Mouse (Mus musculus): ENCODE measurements around the gene Stx6. TPM values are rescaled to one million over a fixed set of nuclear protein-coding genes. Genes with fewer than 3 reads are reported as not detected.

Gene Stx6
- polyA plus RNA-seq, 1 experiment from 2014 or later, result 86.1 TPM

DNA sequence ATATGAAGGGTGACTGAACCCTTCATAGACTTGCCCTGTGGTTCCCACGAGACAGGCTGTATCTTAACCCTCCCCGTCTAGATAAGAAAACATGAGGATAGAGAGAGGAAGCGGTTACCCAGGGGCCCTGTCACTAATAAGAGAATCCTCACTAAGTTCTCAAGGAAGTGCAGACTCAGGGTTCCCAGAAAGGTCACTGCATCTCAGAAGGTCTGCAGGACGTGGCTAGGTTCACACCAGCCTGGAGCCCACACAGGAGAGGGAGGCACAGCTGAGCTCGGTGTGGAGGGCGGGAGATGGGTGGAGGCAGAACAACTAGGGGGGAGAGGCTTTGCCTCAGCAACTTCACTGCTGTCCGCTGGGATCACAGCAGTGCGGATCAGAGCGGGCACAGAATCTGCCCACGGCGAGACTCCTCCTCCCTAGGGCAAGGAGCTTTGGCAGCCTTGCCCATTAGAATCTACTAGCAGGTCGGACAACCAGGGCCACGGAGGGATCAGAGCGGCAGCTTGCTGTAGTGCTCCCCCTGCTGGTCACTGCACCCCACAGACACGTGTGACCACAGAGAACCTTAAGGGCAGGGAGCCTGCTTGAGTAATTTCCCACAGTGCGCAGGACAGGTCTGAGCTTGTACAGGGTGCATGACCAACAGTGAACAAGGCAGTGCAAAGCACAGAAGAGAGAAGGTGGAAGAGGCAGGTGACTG, 65.5 kb downstream of the Stx6 start:
- Histone ChIP-seq H3K4me1 (peaks cover 37% of the 10 kb centered on the region), H3K9ac (no peak overlapping the region), H3K4me3 (no peak overlapping the region), H3K9me3 (no peaks in the 10 kb centered on the region), H3K36me3 (peaks cover 37% of the 10 kb centered on the region), H3K4me2 (peak overlapping the region; percentile 22; the same call in 1 of the 2 replicates), H3K27me3 (no peaks in the 10 kb centered on the region), H3K27ac (no peak overlapping the region)
- WGBS, result 31% methylated on average over 16 of the region's 16 CpGs
- ATAC-seq (ENCODE audit: insufficient number of reproducible peaks, low FRiP score, low TSS enrichment, low read depth), result peak; percentile 36; the same call in 1 of the 2 replicates

DNA sequence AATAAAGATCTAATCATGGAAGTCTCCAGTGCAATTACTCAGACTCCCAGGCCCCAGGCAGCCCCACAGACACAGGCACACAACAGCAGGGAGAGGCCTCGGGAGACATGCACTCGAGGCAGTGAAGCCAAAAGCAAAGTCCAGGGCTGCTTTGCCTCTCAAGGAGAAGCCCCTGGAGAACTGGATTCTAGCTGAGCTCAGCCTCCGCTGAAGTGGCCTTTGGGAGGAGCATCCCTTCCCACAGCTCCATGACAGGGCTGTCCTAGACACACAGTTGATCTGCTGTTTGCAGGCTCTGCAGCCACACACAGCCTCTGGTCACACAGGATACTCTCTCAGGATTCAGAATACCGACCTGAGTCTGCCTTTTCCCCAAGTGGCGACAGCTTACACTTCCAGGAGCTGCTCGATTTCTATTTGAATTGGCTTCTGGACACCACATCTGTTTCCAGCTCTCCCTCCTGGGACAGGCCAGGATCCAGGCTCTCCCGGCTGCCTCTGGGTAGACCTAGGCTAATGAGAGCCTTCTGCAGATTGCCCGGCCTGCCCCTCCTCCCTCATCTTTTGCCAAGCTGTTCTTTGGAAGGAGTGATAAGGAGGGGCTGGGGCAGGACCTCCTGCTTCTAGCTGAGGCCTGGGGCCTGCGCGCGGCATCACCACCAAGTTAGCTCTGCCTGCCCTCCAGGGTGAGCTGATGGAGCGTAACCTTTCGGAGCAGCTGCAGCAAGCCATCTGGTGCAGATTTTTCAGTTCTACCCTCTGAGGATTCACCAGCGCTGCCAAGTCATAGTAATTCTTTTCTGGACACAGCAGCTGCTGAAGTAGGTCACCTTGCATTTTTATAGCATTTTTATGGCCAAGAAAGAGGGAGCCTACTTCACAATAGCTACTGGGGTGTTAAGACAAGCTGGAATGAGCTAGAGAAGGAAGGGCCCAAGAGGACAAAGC, 71.2 kb downstream of the Stx6 start:
- H3K36me3 ChIP-seq, result peaks cover 14% of the 10 kb centered on the region
- H3K4me3 ChIP-seq, result no peak overlapping the region
- no peak overlapping the region; the same call in 1 of the 2 replicates for H3K4me2 ChIP-seq
- WGBS, result 15% methylated on average over 14 of the region's 14 CpGs
- H3K9ac ChIP-seq, result no peak overlapping the region
- H3K4me1 ChIP-seq, result peaks cover 64% of the 10 kb centered on the region
- no peaks in the 10 kb centered on the region for H3K27me3 ChIP-seq
- ATAC-seq (ENCODE audit: insufficient number of reproducible peaks, low FRiP score, low TSS enrichment, low read depth), result 0 out of 2 replicates have a peak, but pooled peaks have one; percentile 27
- no peaks in the 10 kb centered on the region for H3K9me3 ChIP-seq
- peak overlapping the region; percentile 71 for H3K27ac ChIP-seq

- Histone ChIP-seq H3K4me1 (peaks cover 82% of the 10 kb centered on the region), H3K9me3 (no peaks in the 10 kb centered on the region), H3K27ac (peak overlapping the region; percentile 86; the same call in 1 of the 2 replicates), H3K4me3 (no peak overlapping the region), H3K4me2 (no peak overlapping the region), H3K36me3 (0 out of 2 replicates have a peak, but pooled peaks cover 6% of the 10 kb centered on the region), H3K9ac (no peak overlapping the region), H3K27me3 (no peaks in the 10 kb centered on the region)
- 64% methylated on average over 12 of the region's 12 CpGs for WGBS
- ATAC-seq (ENCODE audit: insufficient number of reproducible peaks, low FRiP score, low TSS enrichment, low read depth), result no peak
Measured at GRCm38 (mm10) chr1:155232385-155232784, 73.9 kb downstream of the Stx6 start.

GRCm38 (mm10) chr1:155232786-155233185, 74.3 kb downstream of the Stx6 start:
- WGBS, result 56% methylated on average over 6 of the region's 6 CpGs
- Histone ChIP-seq H3K27ac (peak overlapping the region; percentile 86; the same call in 1 of the 2 replicates), H3K27me3 (no peaks in the 10 kb centered on the region), H3K9ac (no peak overlapping the region), H3K36me3 (0 out of 2 replicates have a peak, but pooled peaks cover 6% of the 10 kb centered on the region), H3K4me1 (peaks cover 86% of the 10 kb centered on the region), H3K4me3 (no peak overlapping the region), H3K9me3 (no peaks in the 10 kb centered on the region), H3K4me2 (no peak overlapping the region)
- ATAC-seq (ENCODE audit: insufficient number of reproducible peaks, low FRiP score, low TSS enrichment, low read depth), result no peak

GRCm38 (mm10) chr1:155233378-155233777, 74.9 kb downstream of the Stx6 start:
- peaks cover 88% of the 10 kb centered on the region for H3K4me1 ChIP-seq
- peak overlapping the region; percentile 86 for H3K27ac ChIP-seq
- peak overlapping the region; percentile 26; the same call in 1 of the 2 replicates for H3K4me2 ChIP-seq
- H3K4me3 ChIP-seq, result no peak overlapping the region
- no peak for ATAC-seq (ENCODE audit: insufficient number of reproducible peaks, low FRiP score, low TSS enrichment, low read depth)
- no peaks in the 10 kb centered on the region for H3K9me3 ChIP-seq
- 0 out of 2 replicates have a peak, but pooled peaks cover 6% of the 10 kb centered on the region for H3K36me3 ChIP-seq
- H3K27me3 ChIP-seq, result no peaks in the 10 kb centered on the region
- 78% methylated on average over 9 of the region's 9 CpGs for WGBS
- H3K9ac ChIP-seq, result no peak overlapping the region

- Histone ChIP-seq H3K27me3 (no peaks in the 10 kb centered on the region), H3K27ac (peak overlapping the region; percentile 86), H3K4me1 (peaks cover 81% of the 10 kb centered on the region), H3K36me3 (0 out of 2 replicates have a peak, but pooled peaks cover 6% of the 10 kb centered on the region), H3K4me3 (no peak overlapping the region), H3K9ac (no peak overlapping the region), H3K9me3 (no peaks in the 10 kb centered on the region), H3K4me2 (peak overlapping the region; percentile 26)
- peak; percentile 76 for ATAC-seq (ENCODE audit: insufficient number of reproducible peaks, low FRiP score, low TSS enrichment, low read depth)
- 11% methylated on average over 14 of the region's 14 CpGs for WGBS
Measured at GRCm38 (mm10) chr1:155233931-155234607, 75.6 kb downstream of the Stx6 start.

DNA sequence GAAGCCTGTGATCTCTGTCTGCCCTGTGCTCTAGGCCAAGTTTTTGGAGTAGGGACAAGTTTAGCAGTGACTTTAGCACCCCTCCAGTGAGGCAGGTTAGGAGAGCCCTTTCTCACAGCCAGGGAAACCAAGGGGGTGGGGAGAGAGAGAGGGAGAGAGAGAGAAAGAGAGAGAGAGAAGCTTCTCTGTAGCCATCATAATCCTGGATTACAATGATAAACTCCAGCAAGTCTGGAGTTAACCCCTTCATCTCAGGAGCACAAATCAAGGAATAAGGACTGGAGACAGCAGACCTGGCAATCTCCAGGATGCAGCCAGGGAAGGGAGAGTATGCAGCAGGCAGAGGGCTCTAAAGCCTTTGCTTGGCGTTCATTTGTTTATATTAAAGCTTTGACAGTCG, 77.1 kb downstream of the Stx6 start:
- ATAC-seq (ENCODE audit: insufficient number of reproducible peaks, low FRiP score, low TSS enrichment, low read depth), result no peak
- H3K27me3 ChIP-seq, result no peaks in the 10 kb centered on the region
- WGBS, result 28% methylated on average over 2 of the region's 2 CpGs
- H3K4me3 ChIP-seq, result no peak overlapping the region
- no peaks in the 10 kb centered on the region for H3K9me3 ChIP-seq
- H3K27ac ChIP-seq, result no peak overlapping the region
- no peak overlapping the region for H3K9ac ChIP-seq
- H3K36me3 ChIP-seq, result peaks cover 7% of the 10 kb centered on the region; the same call in 1 of the 2 replicates
- H3K4me1 ChIP-seq, result peaks cover 79% of the 10 kb centered on the region
- H3K4me2 ChIP-seq, result no peak overlapping the region

GRCm38 (mm10) chr1:155236306-155237024, 78.0 kb downstream of the Stx6 start:
- Histone ChIP-seq H3K4me3 (no peak overlapping the region), H3K9ac (no peak overlapping the region), H3K4me2 (no peak overlapping the region), H3K27ac (peak overlapping the region; percentile 47; the same call in 1 of the 2 replicates), H3K9me3 (no peaks in the 10 kb centered on the region), H3K36me3 (peaks cover 15% of the 10 kb centered on the region), H3K27me3 (no peaks in the 10 kb centered on the region), H3K4me1 (peaks cover 72% of the 10 kb centered on the region)
- no peak for ATAC-seq (ENCODE audit: insufficient number of reproducible peaks, low FRiP score, low TSS enrichment, low read depth)
- WGBS, result 62% methylated on average over 13 of the region's 13 CpGs

- no peak for ATAC-seq (ENCODE audit: insufficient number of reproducible peaks, low FRiP score, low TSS enrichment, low read depth)
- H3K4me1 ChIP-seq, result peaks cover 67% of the 10 kb centered on the region
Measured at GRCm38 (mm10) chr1:155237390-155237789, 78.9 kb downstream of the Stx6 start.

GRCm38 (mm10) chr1:155238126-155238525, 79.6 kb downstream of the Stx6 start:
- Histone ChIP-seq H3K4me3 (no peak overlapping the region), H3K27ac (no peak overlapping the region), H3K9ac (no peak overlapping the region), H3K4me1 (peaks cover 62% of the 10 kb centered on the region), H3K9me3 (no peaks in the 10 kb centered on the region), H3K4me2 (no peak overlapping the region), H3K36me3 (peaks cover 22% of the 10 kb centered on the region), H3K27me3 (no peaks in the 10 kb centered on the region)
- WGBS, result 77% methylated on average over 5 of the region's 5 CpGs
- ATAC-seq (ENCODE audit: insufficient number of reproducible peaks, low FRiP score, low TSS enrichment, low read depth), result no peak

More at GRCm38 (mm10) chr1:155237390-155237789, 78.9 kb downstream of the Stx6 start:
- Histone ChIP-seq H3K36me3 (peaks cover 22% of the 10 kb centered on the region), H3K9ac (no peak overlapping the region), H3K27ac (peak overlapping the region; percentile 47), H3K27me3 (no peaks in the 10 kb centered on the region), H3K9me3 (no peaks in the 10 kb centered on the region), H3K4me3 (no peak overlapping the region), H3K4me2 (no peak overlapping the region)
- WGBS, result 52% methylated on average over 11 of the region's 11 CpGs

- no peak for ATAC-seq (ENCODE audit: insufficient number of reproducible peaks, low FRiP score, low TSS enrichment, low read depth)
- no peaks in the 10 kb centered on the region for H3K9me3 ChIP-seq
- no peak overlapping the region; the same call in 1 of the 2 replicates for H3K27ac ChIP-seq
- 58% methylated on average over 4 of the region's 4 CpGs for WGBS
- H3K27me3 ChIP-seq, result no peaks in the 10 kb centered on the region
- no peak overlapping the region for H3K9ac ChIP-seq
- no peak overlapping the region for H3K4me2 ChIP-seq
- H3K4me3 ChIP-seq, result no peak overlapping the region
- peaks cover 22% of the 10 kb centered on the region for H3K36me3 ChIP-seq
- H3K4me1 ChIP-seq, result peaks cover 52% of the 10 kb centered on the region
Measured at GRCm38 (mm10) chr1:155239169-155239568, 80.7 kb downstream of the Stx6 start.
